Mouse (Mus musculus) leukemia stem cell, adult 10-12 weeks (primary cell): ENCODE measurements around the gene Odaph. TPM values are rescaled to one million over a fixed set of nuclear protein-coding genes. Genes with fewer than 3 reads are reported as not detected.

Experiments
- polyA plus RNA-seq: library from polyadenylated mRNA; stranded (reverse); fragments of >175 nt; gene quantifications from 2 replicates; pipeline ENCODE4 v1.2.3, GENCODE M21; 2012; ENCODE audit warnings: low replicate concordance

The Odaph gene
- polyA plus RNA-seq, result 0.51 TPM in 1 of 2 replicates, not detected in the other

GRCm38 (mm10) chr5:91987236-91987635 lies at the start of gene Odaph:
TSS of gene Odaph (plus strand) at chr5:91987475.

GRCm38 (mm10) chr5:91962639-91963440 lies 24.4 kb upstream of the Odaph start, which contains the start of gene Rchy1:
TSS of gene Rchy1 (minus strand) at chr5:91963068.

GRCm38 (mm10) chr5:92043783-92044182 lies 56.5 kb downstream of the Odaph start, which contains the start of gene Cdkl2:
TSS of gene Cdkl2 (minus strand) at chr5:92043883.

Other genes starting within 250 kb of the Odaph start
- 7.1 and 9.1 TPM in 2 replicates for gene Rchy1, start 24.4 kb upstream of the Odaph start, polyA plus RNA-seq
- 0.08 and 0.39 TPM in 2 replicates for gene Cdkl2, start 56.4 kb downstream of the Odaph start, polyA plus RNA-seq
- gene G3bp2, start 96.2 kb downstream of the Odaph start, polyA plus RNA-seq, result 7.1 and 15.0 TPM in 2 replicates
- 3.6 and 111 TPM in 2 replicates for gene Uso1, start 150.5 kb downstream of the Odaph start, polyA plus RNA-seq
- gene U90926, start 227.9 kb downstream of the Odaph start, polyA plus RNA-seq, result not detected in 2 replicates